Mouse (Mus musculus): ENCODE results near the gene Stx3.

Stx3 gene

DNA sequence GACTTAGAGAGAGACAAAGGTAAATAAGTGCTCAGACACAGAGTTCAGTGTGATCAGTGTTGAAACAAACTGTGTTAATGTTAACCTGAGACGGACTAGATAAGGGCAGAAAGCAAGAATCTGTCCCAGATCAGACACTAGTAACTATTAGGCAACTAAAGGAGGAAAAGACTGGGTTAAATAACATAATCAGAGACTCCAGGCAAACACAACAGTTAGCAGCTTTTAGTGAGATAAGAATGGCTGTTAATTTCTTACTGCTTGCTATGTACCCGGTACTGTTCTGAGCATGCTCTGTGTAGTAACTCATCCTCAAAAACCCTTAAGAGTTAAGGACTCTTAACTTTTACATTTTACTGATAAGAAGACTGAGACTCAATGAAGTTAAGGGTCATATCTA lies 93.3 kb downstream of the Stx3 start:
- DNase-seq (ENCODE audit: low spot score in 2 of 2): no peak

Data from frontal cortex, postnatal 25 days (tissue).